Mouse (Mus musculus): Measurements from ENCODE around the gene Ascl4.

- TF ChIP-seq GATA1 (IDR thresholded peaks at IDR 0.05; ENCODE audit: borderline replicate concordance, low read length): no peak
- TF ChIP-seq FLI1 (IDR thresholded peaks at IDR 0.05; ENCODE audit: low read length): no peak
Observed at GRCm38 (mm10) chr10:85972915-85973314, 45.4 kb downstream of the Ascl4 start.
